Mouse (Mus musculus): Measurements from ENCODE around the gene Jmjd1c. TPM values are rescaled to one million over a fixed set of nuclear protein-coding genes. Genes with fewer than 3 reads are reported as not detected.

Gene Jmjd1c
- total RNA-seq, 2 experiments from 2014 or later: 57.8 to 89.7 TPM

GRCm38 (mm10) chr10:67124156-67124555, 28.2 kb downstream of the Jmjd1c start:
- no peak for ATAC-seq (replicated peaks; ENCODE audit: poor library complexity, severe bottlenecking)

DNA sequence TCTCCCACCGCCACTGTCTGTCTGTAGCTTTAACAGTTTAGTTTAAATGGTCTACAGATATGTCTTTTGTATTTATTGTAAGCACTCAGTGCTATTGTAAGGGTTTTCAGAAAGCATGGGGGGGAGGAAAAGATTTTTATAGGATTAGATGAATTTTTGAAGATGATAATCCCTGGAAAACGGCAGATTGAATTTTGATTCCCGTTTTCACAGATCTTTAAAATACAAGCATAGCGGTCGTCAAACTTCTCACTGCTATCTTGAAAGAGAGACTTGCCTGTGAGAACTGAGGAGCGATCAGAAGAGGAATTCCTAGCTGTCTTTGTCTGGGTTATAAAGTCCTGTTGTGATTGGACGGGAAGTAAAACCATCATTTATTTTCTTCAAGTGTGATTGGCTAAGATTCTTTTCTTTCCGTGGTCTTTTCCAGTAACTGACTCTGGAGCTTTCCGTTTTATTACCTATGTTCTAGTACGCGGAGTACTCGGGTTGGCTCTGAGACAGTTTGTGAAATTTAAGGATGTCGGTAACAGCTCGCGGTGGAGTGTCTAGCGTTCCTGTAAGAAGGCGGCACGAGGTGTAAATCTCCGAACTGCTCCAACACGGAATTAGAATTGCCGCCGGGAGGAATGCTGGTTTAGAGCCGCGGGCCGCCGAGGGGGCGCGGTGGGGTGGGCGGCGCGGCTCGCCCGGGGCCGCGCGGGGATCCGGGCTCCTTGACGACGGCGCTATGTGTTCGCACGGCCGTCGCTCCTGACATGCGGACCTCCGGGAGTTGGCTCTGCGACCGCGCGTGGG, 30.3 kb downstream of the Jmjd1c start:
- peak; percentile 47 for ATAC-seq (replicated peaks; ENCODE audit: poor library complexity, severe bottlenecking)

DNA sequence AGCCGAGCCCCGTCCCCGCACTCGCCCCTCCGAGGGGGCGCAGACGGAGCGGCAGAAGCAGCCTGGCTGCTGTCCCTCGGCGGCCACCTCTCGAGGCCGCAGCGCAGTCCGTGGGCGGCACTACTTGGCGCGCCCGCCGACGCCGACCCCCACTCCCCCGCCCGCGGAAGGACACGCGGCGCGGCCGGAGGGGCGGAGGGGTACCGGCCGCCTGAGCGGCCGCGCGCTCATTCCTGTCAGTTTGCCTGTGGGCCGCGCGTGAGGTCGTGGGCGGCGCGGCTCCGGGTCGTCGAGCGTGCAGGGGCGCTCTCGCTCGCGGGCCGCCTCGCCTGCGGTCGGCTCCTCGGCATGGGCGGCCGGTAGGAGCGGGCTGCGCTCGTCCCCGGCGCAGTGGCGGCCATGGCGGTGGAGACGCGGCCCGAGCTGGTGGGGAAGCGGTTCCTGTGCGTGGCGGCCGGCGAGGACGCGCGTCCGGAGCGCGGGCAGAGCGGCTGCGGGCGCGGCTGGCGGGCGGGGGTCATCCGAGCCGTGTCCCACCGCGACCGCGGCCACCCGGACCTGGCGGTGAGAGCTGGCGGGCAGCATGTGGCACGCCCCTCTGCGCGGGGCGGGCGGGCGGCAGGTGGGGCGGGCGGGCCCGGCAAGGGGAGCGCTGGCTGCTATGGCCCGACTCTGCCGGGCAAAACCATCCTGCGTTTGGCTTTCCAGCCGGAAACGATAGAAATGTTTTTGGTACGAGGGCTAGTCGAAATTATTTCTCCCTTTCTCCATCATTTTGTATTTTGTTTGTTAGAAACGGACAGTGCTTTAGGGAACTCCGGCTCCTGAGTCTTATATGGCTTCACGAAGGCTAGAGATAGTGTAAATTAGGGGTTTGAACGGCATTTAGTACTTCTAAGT, 31.2 kb downstream of the Jmjd1c start:
- peak; percentile 52 for ATAC-seq (replicated peaks; ENCODE audit: poor library complexity, severe bottlenecking)

DNA sequence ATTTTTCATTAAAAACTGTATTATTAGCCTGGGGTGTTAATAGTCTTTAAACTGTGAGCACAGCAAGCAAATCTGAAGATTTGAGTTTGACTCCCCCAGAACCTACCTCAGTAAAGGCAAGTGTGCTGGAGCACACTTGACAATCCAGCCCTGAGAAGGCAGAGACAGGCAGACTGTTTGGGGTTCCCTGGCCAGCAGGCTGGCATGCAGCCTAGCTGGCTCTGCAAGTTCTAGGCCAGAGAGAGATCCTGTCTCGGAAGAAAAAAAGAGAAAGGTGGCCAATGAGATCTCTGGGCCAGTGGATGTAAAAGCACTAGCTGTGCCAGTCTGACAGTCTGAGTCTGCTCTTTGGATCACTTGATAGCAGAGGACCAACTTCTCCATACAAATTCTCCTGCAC, 33.6 kb downstream of the Jmjd1c start:
- no peak for ATAC-seq (replicated peaks; ENCODE audit: poor library complexity, severe bottlenecking)

GRCm38 (mm10) chr10:67131709-67132108, 35.8 kb downstream of the Jmjd1c start:
- ATAC-seq (replicated peaks; ENCODE audit: poor library complexity, severe bottlenecking): no peak

- no peak for ATAC-seq (replicated peaks; ENCODE audit: poor library complexity, severe bottlenecking)
Measured at GRCm38 (mm10) chr10:67134322-67134721, 38.4 kb downstream of the Jmjd1c start.

DNA sequence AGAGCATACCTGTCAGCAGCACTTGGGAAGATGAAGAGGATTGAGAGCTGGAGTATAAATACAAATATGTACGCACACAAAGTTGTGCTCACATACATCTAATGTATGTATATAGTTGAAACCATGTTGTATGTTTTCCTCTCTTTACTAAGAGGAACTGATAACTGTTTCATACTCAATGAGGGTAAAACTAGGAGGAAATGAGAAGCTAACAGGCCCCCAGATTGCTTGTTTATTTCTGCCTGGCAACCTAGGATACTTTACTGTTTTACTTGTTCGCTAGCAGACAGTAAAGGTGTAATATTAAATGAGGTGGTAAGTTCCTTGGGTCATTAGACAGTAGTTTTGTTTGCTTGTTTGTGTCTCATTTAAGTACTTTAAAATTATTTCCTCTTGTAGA, 41.5 kb downstream of the Jmjd1c start:
- ATAC-seq (replicated peaks; ENCODE audit: poor library complexity, severe bottlenecking): peak; percentile 65

DNA sequence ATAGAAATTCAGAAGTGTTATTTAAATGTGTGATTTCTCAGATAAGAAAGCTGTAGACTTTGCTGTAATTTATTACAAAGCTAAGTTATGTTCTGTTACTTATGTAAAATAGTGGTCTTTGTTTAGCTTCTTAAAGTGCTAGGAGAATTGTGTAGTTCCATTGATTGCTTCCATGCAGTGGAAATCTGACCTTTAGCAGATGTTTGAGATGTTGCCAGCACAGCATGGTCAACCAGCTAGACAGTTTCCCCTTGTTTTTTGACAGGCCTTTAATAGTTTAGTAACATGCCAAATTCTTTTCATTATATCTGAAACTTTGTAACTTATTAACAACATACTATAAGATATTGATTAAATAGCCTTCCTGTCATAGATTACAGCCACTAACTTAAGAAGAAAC, 47.7 kb downstream of the Jmjd1c start:
- ATAC-seq (replicated peaks; ENCODE audit: poor library complexity, severe bottlenecking): no peak

- no peak for ATAC-seq (replicated peaks; ENCODE audit: poor library complexity, severe bottlenecking)
Measured at GRCm38 (mm10) chr10:67144269-67144668, 48.3 kb downstream of the Jmjd1c start.

DNA sequence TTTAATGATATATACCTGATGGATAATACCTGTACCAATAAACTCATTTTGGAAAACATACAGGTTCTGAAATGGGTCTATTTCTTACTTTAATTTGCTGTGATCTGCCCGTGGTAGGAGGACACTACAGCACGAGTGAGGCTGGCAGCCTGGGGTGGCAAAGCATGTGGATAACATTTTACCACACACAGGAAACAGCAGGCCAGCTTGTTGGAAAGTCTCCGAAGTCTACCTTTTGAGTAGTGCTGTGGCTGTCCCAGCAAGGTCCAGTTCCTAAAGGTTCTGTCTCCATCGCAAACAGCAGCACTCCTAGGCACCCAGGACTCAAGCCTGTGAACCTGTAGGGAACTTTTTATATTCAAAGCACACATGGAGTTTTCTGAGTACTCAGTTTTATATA, 49.7 kb downstream of the Jmjd1c start:
- no peak for ATAC-seq (replicated peaks; ENCODE audit: poor library complexity, severe bottlenecking)

- ATAC-seq (replicated peaks; ENCODE audit: poor library complexity, severe bottlenecking): no peak
Measured at GRCm38 (mm10) chr10:67151766-67152165, 55.8 kb downstream of the Jmjd1c start.

GRCm38 (mm10) chr10:67154647-67155046, 58.7 kb downstream of the Jmjd1c start:
- no peak for ATAC-seq (replicated peaks; ENCODE audit: poor library complexity, severe bottlenecking)

- ATAC-seq (replicated peaks; ENCODE audit: poor library complexity, severe bottlenecking): no peak
Measured at GRCm38 (mm10) chr10:67174049-67174448, 78.1 kb downstream of the Jmjd1c start.

GRCm38 (mm10) chr10:67176031-67176430, 80.1 kb downstream of the Jmjd1c start:
- no peak for ATAC-seq (replicated peaks; ENCODE audit: poor library complexity, severe bottlenecking)

- no peak for ATAC-seq (replicated peaks; ENCODE audit: poor library complexity, severe bottlenecking)
Measured at GRCm38 (mm10) chr10:67176932-67177331, 81.0 kb downstream of the Jmjd1c start.

DNA sequence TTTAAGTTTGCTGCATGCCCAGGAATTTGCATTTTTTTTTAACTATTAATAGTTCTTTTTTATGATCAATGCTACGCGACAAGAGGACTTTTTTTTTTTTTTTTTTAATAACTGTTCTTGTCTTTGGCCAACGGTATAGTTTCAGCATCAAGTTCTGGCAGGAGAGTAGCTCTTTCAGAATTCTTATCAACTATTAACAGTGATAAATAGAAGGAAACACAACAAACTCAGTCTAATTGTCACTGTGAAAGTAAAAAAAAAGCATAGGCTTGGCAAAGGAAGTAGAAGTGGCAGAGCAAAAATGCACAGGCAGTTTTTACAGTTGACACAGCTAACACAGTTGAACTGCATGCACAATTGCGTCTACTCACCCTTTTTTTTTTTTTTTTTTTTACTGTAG, 81.5 kb downstream of the Jmjd1c start:
- ATAC-seq (replicated peaks; ENCODE audit: poor library complexity, severe bottlenecking): no peak

GRCm38 (mm10) chr10:67180021-67180420, 84.1 kb downstream of the Jmjd1c start:
- ATAC-seq (replicated peaks; ENCODE audit: poor library complexity, severe bottlenecking): no peak

DNA sequence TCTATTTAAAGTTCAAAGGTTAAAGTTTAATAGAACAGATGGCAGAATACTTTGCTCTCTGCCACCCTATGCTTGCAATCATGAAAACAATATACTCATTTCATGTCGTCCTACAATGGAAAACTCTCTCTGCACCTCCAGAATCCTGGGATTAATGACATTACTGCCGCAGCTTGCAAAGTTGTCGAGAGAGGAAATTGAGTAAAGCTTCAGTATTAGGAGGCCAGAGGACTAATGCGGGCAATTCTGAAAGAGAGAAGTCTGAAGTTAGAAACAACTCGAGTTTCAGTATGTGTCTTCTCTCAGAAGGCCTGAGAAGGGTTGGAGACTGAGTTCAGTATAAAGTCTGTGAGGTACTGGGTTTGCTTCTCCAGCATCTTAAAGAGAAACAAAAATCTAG, 84.9 kb downstream of the Jmjd1c start:
- ATAC-seq (replicated peaks; ENCODE audit: poor library complexity, severe bottlenecking): no peak

GRCm38 (mm10) chr10:67182651-67183050, 86.7 kb downstream of the Jmjd1c start:
- peak; percentile 26 for ATAC-seq (replicated peaks; ENCODE audit: poor library complexity, severe bottlenecking)

- ATAC-seq (replicated peaks; ENCODE audit: poor library complexity, severe bottlenecking): no peak
Measured at GRCm38 (mm10) chr10:67183086-67183485, 87.2 kb downstream of the Jmjd1c start.

DNA sequence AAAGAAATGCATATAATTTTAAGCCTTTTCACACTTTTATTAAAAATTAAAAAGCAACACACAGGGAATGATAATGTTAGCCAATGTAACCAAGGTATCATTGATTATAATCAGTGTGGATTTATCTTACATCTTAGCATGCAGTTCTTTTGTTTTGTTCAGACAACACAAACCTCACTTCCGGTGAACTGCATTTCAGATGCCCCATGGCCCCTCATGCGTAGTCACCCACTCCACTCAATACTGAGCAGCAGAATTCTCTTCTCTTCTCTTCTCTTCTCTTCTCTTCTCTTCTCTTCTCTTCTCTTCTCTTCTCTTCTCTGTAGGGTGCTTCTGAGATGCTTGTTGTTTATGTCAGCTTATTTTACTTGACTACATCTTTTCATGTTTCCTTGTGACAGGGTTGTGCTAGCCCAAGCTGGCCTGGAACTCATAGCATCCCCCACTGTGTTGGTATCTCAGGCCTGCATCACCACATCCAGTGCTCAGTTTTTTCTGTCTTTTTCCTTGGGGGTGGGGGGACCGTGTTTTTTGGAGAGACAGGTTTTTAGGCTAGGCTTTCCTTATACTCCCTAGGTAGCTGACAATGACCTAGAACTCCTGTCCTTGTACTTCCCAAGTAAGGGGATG, 88.6 kb downstream of the Jmjd1c start:
- ATAC-seq (replicated peaks; ENCODE audit: poor library complexity, severe bottlenecking): no peak

All from granulocyte monocyte progenitor cell, adult 5-6 weeks (primary cell).